Mouse (Mus musculus): ENCODE measurements around the gene Gjc2.

Gene Gjc2

GRCm38 (mm10) chr11:59212892-59213494 is 30.0 kb upstream of the Gjc2 start:
- TF ChIP-seq GATA4 (IDR thresholded peaks at IDR 0.05; ENCODE audit: insufficient replicate concordance, low read length) = no peak

- TF ChIP-seq GATA4 (IDR thresholded peaks at IDR 0.05; ENCODE audit: insufficient replicate concordance, low read length) = no peak
Observed at GRCm38 (mm10) chr11:59210020-59210419, 27.0 kb upstream of the Gjc2 start.

- TF ChIP-seq GATA4 (IDR thresholded peaks at IDR 0.05; ENCODE audit: insufficient replicate concordance, low read length) = no peak
Observed at GRCm38 (mm10) chr11:59209580-59209979, 26.6 kb upstream of the Gjc2 start.

GRCm38 (mm10) chr11:59209003-59209441 is 26.0 kb upstream of the Gjc2 start:
- no peak for TF ChIP-seq GATA4 (IDR thresholded peaks at IDR 0.05; ENCODE audit: insufficient replicate concordance, low read length)

GRCm38 (mm10) chr11:59208153-59208831 is 25.3 kb upstream of the Gjc2 start, which contains the start of gene 2310033P09Rik:
Gene 2310033P09Rik, plus strand, starts transcription at chr11:59208321.
- peak; percentile 98; the same call in 1 of the 2 replicates for TF ChIP-seq GATA4 (IDR thresholded peaks at IDR 0.05; ENCODE audit: insufficient replicate concordance, low read length)

- peak; percentile 51; the same call in 1 of the 2 replicates for TF ChIP-seq GATA4 (IDR thresholded peaks at IDR 0.05; ENCODE audit: insufficient replicate concordance, low read length)
Observed at GRCm38 (mm10) chr11:59202081-59202995, 19.3 kb upstream of the Gjc2 start, which contains the start of gene Mrpl55. Gene Mrpl55, plus strand, starts transcription at chr11:59202486.

- no peak for TF ChIP-seq GATA4 (IDR thresholded peaks at IDR 0.05; ENCODE audit: insufficient replicate concordance, low read length)
Observed at GRCm38 (mm10) chr11:59201216-59202002, 18.4 kb upstream of the Gjc2 start.

GRCm38 (mm10) chr11:59196230-59196629 is 13.2 kb upstream of the Gjc2 start:
- no peak for TF ChIP-seq GATA4 (IDR thresholded peaks at IDR 0.05; ENCODE audit: insufficient replicate concordance, low read length)

- TF ChIP-seq GATA4 (IDR thresholded peaks at IDR 0.05; ENCODE audit: insufficient replicate concordance, low read length) = no peak
Observed at GRCm38 (mm10) chr11:59192059-59192386, 9.0 kb upstream of the Gjc2 start, which contains the start of gene Guk1. Gene Guk1, minus strand, starts transcription at chr11:59192212.

- peak; percentile 39; the same call in 1 of the 2 replicates for TF ChIP-seq GATA4 (IDR thresholded peaks at IDR 0.05; ENCODE audit: insufficient replicate concordance, low read length)
Observed at GRCm38 (mm10) chr11:59191231-59192058, 8.4 kb upstream of the Gjc2 start.

- no peak for TF ChIP-seq GATA4 (IDR thresholded peaks at IDR 0.05; ENCODE audit: insufficient replicate concordance, low read length)
Observed at GRCm38 (mm10) chr11:59187706-59188105, 4.7 kb upstream of the Gjc2 start.

- TF ChIP-seq GATA4 (IDR thresholded peaks at IDR 0.05; ENCODE audit: insufficient replicate concordance, low read length) = no peak
Observed at GRCm38 (mm10) chr11:59185490-59185889, 2.5 kb upstream of the Gjc2 start.

GRCm38 (mm10) chr11:59183821-59184220 is 808 bp upstream of the Gjc2 start:
- peak; percentile 88; the same call in 1 of the 2 replicates for TF ChIP-seq GATA4 (IDR thresholded peaks at IDR 0.05; ENCODE audit: insufficient replicate concordance, low read length)

- TF ChIP-seq GATA4 (IDR thresholded peaks at IDR 0.05; ENCODE audit: insufficient replicate concordance, low read length) = no peak
Observed at GRCm38 (mm10) chr11:59176921-59177320, 6.1 kb downstream of the Gjc2 start.

Data from liver, adult (tissue).